Mouse (Mus musculus): ENCODE measurements around the gene Fcgr1.
A peak's percentile ranks its signal among the peaks of the same experiment; 100 is the strongest.
"Not testable (repeated sequence)": the region's sequence is repeated elsewhere in the genome, so short reads cannot be mapped to it uniquely, and the experiment has no call there.

Gene Fcgr1

GRCm38 (mm10) chr3:96247356-96248140 is 46.2 kb downstream of the Fcgr1 start:
- DNase-seq (ENCODE audit: low spot score), result no peak

DNA sequence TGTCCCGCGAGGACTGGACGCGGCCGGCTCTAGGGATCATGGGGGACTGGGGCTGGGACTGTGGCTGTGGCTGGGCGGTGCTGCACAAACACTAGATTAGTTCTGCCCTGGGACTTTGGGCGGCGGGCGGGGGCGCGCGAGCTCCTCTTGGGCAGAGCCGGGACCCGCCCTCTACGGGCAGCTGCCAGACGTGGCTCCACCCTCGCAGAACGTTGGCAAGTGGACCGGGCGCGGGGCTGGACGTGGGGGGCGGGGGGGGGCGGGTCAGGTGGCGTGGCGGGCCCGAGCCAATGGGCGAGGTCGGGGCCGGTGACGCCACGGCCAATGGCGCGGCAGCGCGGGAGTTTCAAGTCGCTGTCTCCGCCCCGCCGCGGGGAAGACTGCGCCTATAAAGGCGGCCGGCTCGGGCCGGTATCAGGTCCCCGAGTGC is 47.3 kb downstream of the Fcgr1 start, which contains the start of gene Hist2h3c1:
Hist2h3c1 (plus strand) TSS at position 259 of the 430 bp plus-strand sequence.
- not testable (repeated sequence) for DNase-seq (ENCODE audit: low spot score)

DNA sequence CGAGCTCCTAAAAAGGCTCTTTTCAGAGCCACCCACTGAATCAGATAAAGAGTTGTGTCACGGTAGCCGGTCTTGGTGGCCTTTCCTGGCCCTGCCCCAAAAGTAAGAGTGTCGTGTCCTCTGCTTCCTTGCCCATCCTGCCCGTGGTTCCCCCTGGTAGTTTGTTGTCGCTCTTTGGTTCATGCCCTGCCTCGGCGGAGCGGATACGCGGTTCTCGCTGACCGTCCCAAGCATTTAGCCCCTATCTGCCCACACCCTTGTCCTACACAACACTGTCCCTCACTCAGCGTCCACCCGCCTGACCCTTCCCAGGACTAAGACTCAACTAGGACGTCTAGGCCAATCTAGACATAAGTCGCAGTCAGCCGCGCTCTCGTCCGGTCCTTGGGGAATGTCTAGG is 47.8 kb downstream of the Fcgr1 start:
- not testable (repeated sequence) for DNase-seq (ENCODE audit: low spot score)

- DNase-seq (ENCODE audit: low spot score), result peak; percentile 84
Measured at GRCm38 (mm10) chr3:96245003-96245886, 48.5 kb downstream of the Fcgr1 start, which contains the start of gene Hist2h2aa1. Gene Hist2h2aa1 (plus strand): TSS chr3:96245497.

DNA sequence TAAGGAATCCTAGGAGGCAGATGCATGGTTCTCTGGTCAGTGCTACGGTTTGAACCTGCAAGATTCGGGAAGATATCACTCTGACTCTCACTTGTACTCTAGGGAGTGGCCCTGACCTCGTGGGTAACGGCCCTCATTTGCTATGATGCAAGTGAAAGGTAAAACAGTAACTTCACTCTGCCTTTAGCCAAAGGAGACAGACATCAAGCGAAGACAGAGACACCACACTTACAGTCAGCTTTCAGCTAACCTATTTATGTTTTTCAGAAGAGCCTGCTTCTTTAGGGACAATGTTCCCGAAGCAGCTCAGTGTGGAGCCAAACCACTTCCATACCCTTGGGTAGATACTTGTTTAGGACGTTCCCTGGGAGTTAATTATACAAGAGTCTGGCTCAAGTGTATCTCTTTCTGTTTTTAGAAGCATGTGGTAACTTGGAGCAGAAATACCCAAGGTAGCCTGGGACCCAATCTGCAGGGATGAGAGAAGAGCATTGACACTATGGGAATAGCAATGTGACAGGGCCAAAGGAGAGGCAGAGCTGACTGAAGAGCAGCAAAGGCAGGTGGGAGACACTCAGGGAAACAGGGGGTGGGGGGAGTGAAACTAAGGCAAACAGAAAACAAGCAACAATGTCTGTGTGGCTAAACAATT is 49.7 kb downstream of the Fcgr1 start:
- no peak for DNase-seq (ENCODE audit: low spot score)

GRCm38 (mm10) chr3:96240799-96241197 is 53.0 kb downstream of the Fcgr1 start:
- no peak for DNase-seq (ENCODE audit: low spot score)

GRCm38 (mm10) chr3:96239949-96240798 is 53.6 kb downstream of the Fcgr1 start, which contains the start of gene Hist2h2aa2:
Gene Hist2h2aa2 (minus strand): TSS chr3:96240276.
- peak; percentile 89 for DNase-seq (ENCODE audit: low spot score)

DNA sequence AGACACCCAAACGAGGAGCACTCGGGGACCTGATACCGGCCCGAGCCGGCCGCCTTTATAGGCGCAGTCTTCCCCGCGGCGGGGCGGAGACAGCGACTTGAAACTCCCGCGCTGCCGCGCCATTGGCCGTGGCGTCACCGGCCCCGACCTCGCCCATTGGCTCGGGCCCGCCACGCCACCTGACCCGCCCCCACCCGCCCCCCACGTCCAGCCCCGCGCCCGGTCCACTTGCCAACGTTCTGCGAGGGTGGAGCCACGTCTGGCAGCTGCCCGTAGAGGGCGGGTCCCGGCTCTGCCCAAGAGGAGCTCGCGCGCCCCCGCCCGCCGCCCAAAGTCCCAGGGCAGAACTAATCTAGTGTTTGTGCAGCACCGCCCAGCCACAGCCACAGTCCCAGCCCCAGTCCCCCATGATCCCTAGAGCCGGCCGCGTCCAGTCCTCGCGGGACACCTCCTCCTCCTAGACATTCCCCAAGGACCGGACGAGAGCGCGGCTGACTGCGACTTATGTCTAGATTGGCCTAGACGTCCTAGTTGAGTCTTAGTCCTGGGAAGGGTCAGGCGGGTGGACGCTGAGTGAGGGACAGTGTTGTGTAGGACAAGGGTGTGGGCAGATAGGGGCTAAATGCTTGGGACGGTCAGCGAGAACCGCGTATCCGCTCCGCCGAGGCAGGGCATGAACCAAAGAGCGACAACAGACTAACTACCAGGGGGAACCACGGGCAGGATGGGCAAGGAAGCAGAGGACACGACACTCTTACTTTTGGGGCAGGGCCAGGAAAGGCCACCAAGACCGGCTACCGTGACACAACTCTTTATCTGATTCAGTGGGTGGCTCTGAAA is 54.6 kb downstream of the Fcgr1 start, which contains the start of gene Hist2h3c2:
Hist2h3c2 (minus strand) TSS at position 174 of the 840 bp plus-strand sequence.
- DNase-seq (ENCODE audit: low spot score), result not testable (repeated sequence)

GRCm38 (mm10) chr3:96237904-96238511 is 55.8 kb downstream of the Fcgr1 start:
- no peak for DNase-seq (ENCODE audit: low spot score)

DNA sequence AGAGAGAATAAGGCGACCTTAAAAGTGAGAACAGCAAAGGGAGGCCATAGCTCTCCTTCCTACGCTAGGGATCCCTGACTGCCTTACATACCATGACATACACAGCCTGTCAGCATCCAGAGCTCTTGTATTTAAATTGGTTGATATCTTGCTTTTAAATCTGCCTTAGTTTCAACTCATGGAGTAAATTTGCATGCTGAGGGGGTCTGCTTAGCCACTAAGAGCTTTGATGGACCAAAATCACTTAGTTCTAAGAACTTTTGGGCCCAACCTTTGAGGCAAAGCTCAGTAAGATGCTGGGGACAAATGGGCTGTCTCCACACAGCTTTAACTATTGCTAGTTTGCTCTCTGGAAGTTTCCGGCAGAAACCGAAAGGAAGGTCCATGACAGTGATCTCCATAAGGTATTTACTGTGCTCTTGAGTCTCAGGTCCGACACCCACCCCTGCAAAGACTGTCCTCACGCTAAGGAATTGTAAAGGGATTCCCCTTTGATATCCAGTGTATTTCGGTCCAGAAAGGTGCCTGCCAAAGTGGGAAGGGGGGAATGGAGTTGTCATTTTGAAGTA is 56.4 kb downstream of the Fcgr1 start:
- DNase-seq (ENCODE audit: low spot score), result no peak

DNA sequence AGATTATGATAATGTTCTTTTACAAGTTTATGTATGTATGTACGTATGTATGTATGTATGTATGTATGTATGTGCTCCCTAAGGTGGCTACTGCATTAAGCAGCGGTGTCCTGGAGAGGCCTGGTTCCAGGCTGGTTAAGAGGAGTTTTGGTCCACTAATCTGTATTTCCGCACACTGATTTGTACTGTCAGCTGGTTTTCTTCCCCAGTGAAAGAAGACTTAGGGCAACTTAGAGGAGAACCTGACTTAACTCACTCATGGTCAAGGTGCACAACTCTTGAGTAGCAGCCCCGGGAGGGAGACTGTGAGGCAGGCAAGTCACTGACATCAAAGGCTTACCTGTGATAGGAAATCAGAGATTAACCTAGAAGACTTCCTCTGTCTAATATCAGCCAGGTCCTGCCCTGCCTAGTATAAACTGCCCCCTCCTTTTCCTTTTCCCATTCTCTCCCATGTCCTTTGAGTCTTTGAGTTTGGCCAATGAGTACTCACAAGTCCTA is 56.9 kb downstream of the Fcgr1 start:
- no peak for DNase-seq (ENCODE audit: low spot score)

GRCm38 (mm10) chr3:96235836-96236235 is 57.9 kb downstream of the Fcgr1 start:
- no peak for DNase-seq (ENCODE audit: low spot score)

DNA sequence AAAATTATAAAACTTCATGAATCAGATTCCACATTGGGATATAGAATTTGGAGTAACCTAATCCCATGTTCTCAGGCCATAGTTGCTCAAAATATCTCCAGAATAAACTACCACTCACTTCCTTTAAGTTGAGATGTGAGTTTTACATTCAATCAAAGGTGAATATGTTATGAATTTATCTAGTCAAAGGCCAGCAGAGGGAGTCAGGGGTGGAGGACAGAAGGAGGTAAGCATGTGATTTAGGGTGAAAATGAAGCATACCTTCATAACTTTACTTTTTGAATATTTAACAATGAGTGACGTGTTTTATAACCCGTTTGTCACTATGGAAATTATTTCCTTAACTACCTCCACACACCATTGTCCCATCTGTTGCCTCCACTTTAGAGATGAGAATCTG is 58.9 kb downstream of the Fcgr1 start:
- no peak for DNase-seq (ENCODE audit: low spot score)

Data from testis, postnatal 10 days (tissue).